In genomic region chr2:113305339-113305738, GRCm38 (mm10) we compare ENCODE assay signal across 9 mouse cellular contexts. TPM values are rescaled to one million over a fixed set of nuclear protein-coding genes. Genes with fewer than 3 reads are reported as not detected.
A peak's percentile ranks its signal among the peaks of the same experiment; 100 is the strongest.
DNase-seq lines count a peak whose midpoint lies in the region; ATAC-seq lines count a peak whose summit lies in the region.
"Had no signal": no experiment of that assay in that cellular context is flagged by ENCODE, and none has a peak within 500 bp of the region (broad histone marks: within the 10 kb centered on the region; RNA-seq: fewer than 3 reads in every experiment).

No protein-coding gene starts in this region.

- no peak overlapping the region for H3K4me3 ChIP-seq in embryonic facial prominence, embryonic 14.5 days (ENCODE audit: low read depth, low read length)
- no peak overlapping the region for H3K4me3 ChIP-seq in hindbrain, embryonic 14.5 days (replicated peaks; ENCODE audit: low read length)

- WGBS in embryonic facial prominence, embryonic 14.5 days, result 10% methylated on average over 4 of the region's 4 CpGs
- WGBS in hindbrain, embryonic 14.5 days, result 16% methylated on average over 4 of the region's 4 CpGs

- no peaks in the 10 kb centered on the region for H3K27me3 ChIP-seq in embryonic facial prominence, embryonic 14.5 days (replicated peaks; ENCODE audit: control insufficient read depth, insufficient read depth, low read length)
- H3K27me3 ChIP-seq in hindbrain, embryonic 14.5 days (ENCODE audit: control insufficient read depth, insufficient read depth, low read length), result no peaks in the 10 kb centered on the region

- H3K36me3 ChIP-seq in embryonic facial prominence, embryonic 14.5 days (ENCODE audit: control insufficient read depth, insufficient read depth, low read length), result no peaks in the 10 kb centered on the region
- no peaks in the 10 kb centered on the region for H3K36me3 ChIP-seq in hindbrain, embryonic 14.5 days (replicated peaks; ENCODE audit: control insufficient read depth, insufficient read depth)

- H3K27ac ChIP-seq in embryonic facial prominence, embryonic 14.5 days (replicated peaks; ENCODE audit: low read depth, low read length), result no peak overlapping the region
- no peak overlapping the region for H3K27ac ChIP-seq in hindbrain, embryonic 14.5 days

- H3K9ac ChIP-seq in embryonic facial prominence, embryonic 14.5 days (ENCODE audit: low read depth, low read length), result no peak overlapping the region
- H3K9ac ChIP-seq in hindbrain, embryonic 14.5 days, result no peak overlapping the region

- no peaks in the 10 kb centered on the region for H3K4me1 ChIP-seq in embryonic facial prominence, embryonic 14.5 days (ENCODE audit: control insufficient read depth, insufficient read depth, low read length)
- H3K4me1 ChIP-seq in hindbrain, embryonic 14.5 days (replicated peaks; ENCODE audit: control insufficient read depth, insufficient read depth, low read length), result no peaks in the 10 kb centered on the region

- no peak for ATAC-seq in CD4-positive, CD25-positive, alpha-beta regulatory T cell, adult 4 months
- ATAC-seq in embryonic facial prominence, embryonic 14.5 days (ENCODE audit: low read depth), result no peak
- ATAC-seq in hindbrain, embryonic 14.5 days (ENCODE audit: low FRiP score), result no peak; the same call in 1 of the 2 replicates

- no peak overlapping the region for H3K4me2 ChIP-seq in embryonic facial prominence, embryonic 14.5 days (ENCODE audit: low read depth, low read length)
- no peak overlapping the region for H3K4me2 ChIP-seq in hindbrain, embryonic 14.5 days (replicated peaks)

- DNase-seq in CD4-positive, CD25-positive, alpha-beta regulatory T cell, adult 2 months (ENCODE audit: low read depth, low spot score), result peak; percentile 26
- DNase-seq in adrenal gland, postnatal 4 days (ENCODE audit: low spot score in 2 of 2), result peak; percentile 11 to 15
- peak; percentile 40 for DNase-seq in embryonic facial prominence, embryonic 14.5 days (ENCODE audit: low spot score)
- DNase-seq in hindbrain, embryonic 14.5 days (ENCODE audit: low spot score), result peak; percentile 63
- peak; percentile 73 for DNase-seq in layer of hippocampus, adult 9-10 months (ENCODE audit: low spot score)
- DNase-seq in lung, postnatal 36 days, result peak; percentile 76
- peak; percentile 65 for DNase-seq in right cerebral cortex, postnatal 25 days

- no peaks in the 10 kb centered on the region for H3K9me3 ChIP-seq in embryonic facial prominence, embryonic 14.5 days (ENCODE audit: control insufficient read depth, low read length)
- H3K9me3 ChIP-seq in hindbrain, embryonic 14.5 days (ENCODE audit: control insufficient read depth, low read length), result no peaks in the 10 kb centered on the region

RNA-seq across cellular contexts. Expression of gene Tmco5b, which starts 19.8 kb away (rescaled TPM):
- not detected for polyA plus RNA-seq in CD4-positive, CD25-positive, alpha-beta regulatory T cell, adult 4 months (2017; shearing (Covaris generic))
- not detected for total RNA-seq in adrenal gland, postnatal 4 days (2021)
- polyA plus RNA-seq in embryonic facial prominence, embryonic 14.5 days (2014; fragmentation: Nextera tagmentation; extraction: Ambion mirVana), result not detected in 2 replicates
- 0.16 TPM in 1 of 2 replicates, not detected in the other for polyA plus RNA-seq in hindbrain, embryonic 14.5 days (2014; fragmentation: Nextera tagmentation; extraction: Ambion mirVana)
- polyA plus RNA-seq: stomach, embryonic 16.5 days had no signal

RNA-seq across cellular contexts. Expression of gene Fmn1, which starts 22.2 kb away (rescaled TPM):
- polyA plus RNA-seq in CD4-positive, CD25-positive, alpha-beta regulatory T cell, adult 4 months (2017; shearing (Covaris generic)), result 1 to 10 TPM in 1 of 2 experiments, under 1 TPM in 1; 0.13 to 1.1 TPM
- 10 to 100 TPM in 1 of 2 experiments, 1 to 10 TPM in 1; 3.8 to 11.8 TPM for total RNA-seq in adrenal gland, postnatal 4 days (2021)
- 2.5 and 3.1 TPM in 2 replicates for polyA plus RNA-seq in embryonic facial prominence, embryonic 14.5 days (2014; fragmentation: Nextera tagmentation; extraction: Ambion mirVana)
- polyA plus RNA-seq in hindbrain, embryonic 14.5 days (2014; fragmentation: Nextera tagmentation; extraction: Ambion mirVana), result 0.56 and 0.67 TPM in 2 replicates

Comparison
In these comparisons a context has a peak if more than half of its experiments do, and no peak if none do; other contexts are left out.
1. DNase-seq: peak in every context shown above with its lines; median percentile 76 in lung, postnatal 36 days; 73 in layer of hippocampus, adult 9-10 months; 65 in right cerebral cortex, postnatal 25 days; 63 in hindbrain, embryonic 14.5 days; 40 in embryonic facial prominence, embryonic 14.5 days; 26 in CD4-positive, CD25-positive, alpha-beta regulatory T cell, adult 2 months; 13 in adrenal gland, postnatal 4 days.